Comparison of ENCODE assay signal across 9 mouse cellular contexts in genomic region chr11:75565849-75566248, GRCm38 (mm10). TPM values are rescaled to one million over a fixed set of nuclear protein-coding genes. Genes with fewer than 3 reads are reported as not detected.
A peak's percentile ranks its signal among the peaks of the same experiment; 100 is the strongest.
DNase-seq lines count a peak whose midpoint lies in the region; ATAC-seq and TF ChIP-seq lines count a peak whose summit lies in the region.
"Had no signal": no experiment of that assay in that cellular context is flagged by ENCODE, and none has a peak within 500 bp of the region (broad histone marks: within the 10 kb centered on the region; RNA-seq: fewer than 3 reads in every experiment).

No protein-coding gene starts in this region.

- 58% methylated on average over 2 of the region's 2 CpGs for WGBS in intestine, embryonic 15.5 days
- 76% methylated on average over 2 of the region's 2 CpGs for WGBS in intestine, postnatal 0 days
- WGBS in limb, embryonic 10.5 days: 50% methylated on average over 2 of the region's 2 CpGs
- WGBS in midbrain, embryonic 13.5 days: 83% methylated on average over 2 of the region's 2 CpGs

- no peak overlapping the region for H3K4me2 ChIP-seq in intestine, embryonic 15.5 days (replicated peaks)
- H3K4me2 ChIP-seq in intestine, postnatal 0 days (replicated peaks; ENCODE audit: low read depth): no peak overlapping the region
- H3K4me2 ChIP-seq in midbrain, embryonic 13.5 days (replicated peaks): no peak overlapping the region
- H3K4me2 ChIP-seq: embryonic facial prominence, embryonic 13.5 days had no signal

- H3K4me1 ChIP-seq in intestine, embryonic 15.5 days (replicated peaks): peaks cover 47% of the 10 kb centered on the region
- peaks cover 18% of the 10 kb centered on the region; the same call in 1 of the 2 replicates for H3K4me1 ChIP-seq in intestine, postnatal 0 days (replicated peaks; ENCODE audit: control insufficient read depth, insufficient read depth, low read length)
- H3K4me1 ChIP-seq in limb, embryonic 10.5 days: peaks cover 12% of the 10 kb centered on the region
- H3K4me1 ChIP-seq in midbrain, embryonic 13.5 days (replicated peaks): no peaks in the 10 kb centered on the region

- H3K9ac ChIP-seq in intestine, embryonic 15.5 days: no peak overlapping the region
- H3K9ac ChIP-seq in intestine, postnatal 0 days (ENCODE audit: low read depth, low read length): no peak overlapping the region
- H3K9ac ChIP-seq in midbrain, embryonic 13.5 days (replicated peaks): no peak overlapping the region
- H3K9ac ChIP-seq: embryonic facial prominence, embryonic 13.5 days had no signal

- no peak overlapping the region for H3K4me3 ChIP-seq in intestine, embryonic 15.5 days (replicated peaks)
- no peak overlapping the region for H3K4me3 ChIP-seq in intestine, postnatal 0 days (ENCODE audit: low read depth, low read length)
- no peak overlapping the region for H3K4me3 ChIP-seq in limb, embryonic 10.5 days
- no peak overlapping the region for H3K4me3 ChIP-seq in midbrain, embryonic 13.5 days (replicated peaks)
- H3K4me3 ChIP-seq: embryonic facial prominence, embryonic 13.5 days had no signal

- no peak for TF ChIP-seq CTCF in intestine, postnatal 0 days (IDR thresholded peaks at IDR 0.05; ENCODE audit: low read depth)

- DNase-seq in adipocyte (ENCODE audit: low spot score): peak; percentile 98
- peak; percentile 92 for DNase-seq in fibroblast of lung, adult 2 months (ENCODE audit: low read depth)
- no peak for DNase-seq in limb, embryonic 10.5 days (ENCODE audit: low spot score)
- DNase-seq in frontal cortex, postnatal 25 days (ENCODE audit: low spot score in 2 of 2): no peak
- DNase-seq in left cerebral cortex, adult 18-20 months (ENCODE audit: low spot score in 2 of 2): no peak

- no peaks in the 10 kb centered on the region for H3K9me3 ChIP-seq in intestine, embryonic 15.5 days
- no peaks in the 10 kb centered on the region for H3K9me3 ChIP-seq in intestine, postnatal 0 days (ENCODE audit: control insufficient read depth)
- no peaks in the 10 kb centered on the region for H3K9me3 ChIP-seq in limb, embryonic 10.5 days (replicated peaks)
- H3K9me3 ChIP-seq in midbrain, embryonic 13.5 days: no peaks in the 10 kb centered on the region
- H3K9me3 ChIP-seq: embryonic facial prominence, embryonic 13.5 days had no signal

- H3K36me3 ChIP-seq in intestine, embryonic 15.5 days: no peaks in the 10 kb centered on the region
- H3K36me3 ChIP-seq in intestine, postnatal 0 days (ENCODE audit: control insufficient read depth, insufficient read depth): peaks cover 11% of the 10 kb centered on the region; the same call in 1 of the 2 replicates
- H3K36me3 ChIP-seq in limb, embryonic 10.5 days: peaks cover 15% of the 10 kb centered on the region; the same call in 1 of the 2 replicates
- peaks cover 92% of the 10 kb centered on the region for H3K36me3 ChIP-seq in midbrain, embryonic 13.5 days
- H3K36me3 ChIP-seq: embryonic facial prominence, embryonic 13.5 days had no signal

- no peak for ATAC-seq in intestine, embryonic 15.5 days
- no peak for ATAC-seq in intestine, postnatal 0 days
- ATAC-seq in midbrain, embryonic 13.5 days: no peak

- H3K27me3 ChIP-seq in intestine, embryonic 15.5 days (replicated peaks): no peaks in the 10 kb centered on the region
- H3K27me3 ChIP-seq in intestine, postnatal 0 days (replicated peaks; ENCODE audit: control insufficient read depth, insufficient read depth, low read length): no peaks in the 10 kb centered on the region
- no peaks in the 10 kb centered on the region for H3K27me3 ChIP-seq in limb, embryonic 10.5 days (ENCODE audit: low read depth, poor library complexity, severe bottlenecking)
- H3K27me3 ChIP-seq in midbrain, embryonic 13.5 days: no peaks in the 10 kb centered on the region
- H3K27me3 ChIP-seq: embryonic facial prominence, embryonic 13.5 days had no signal

- 0 out of 2 replicates have a peak overlapping the region, but pooled peaks have one; percentile 8 for H3K27ac ChIP-seq in intestine, embryonic 15.5 days
- no peak overlapping the region for H3K27ac ChIP-seq in intestine, postnatal 0 days (ENCODE audit: low read depth, low read length)
- H3K27ac ChIP-seq in limb, embryonic 10.5 days: peak overlapping the region; percentile 42; the same call in 1 of the 2 replicates
- H3K27ac ChIP-seq in midbrain, embryonic 13.5 days: no peak overlapping the region
- H3K27ac ChIP-seq: embryonic facial prominence, embryonic 13.5 days had no signal

RNA-seq across cellular contexts. Expression of gene Pitpna, which starts 22.0 kb away (rescaled TPM):
- polyA plus RNA-seq in intestine, embryonic 15.5 days (2015; fragmentation: Nextera tagmentation; extraction: Ambion mirVana): 92.3 and 102 TPM in 2 replicates
- polyA plus RNA-seq in intestine, postnatal 0 days (2015; fragmentation: Nextera tagmentation; extraction: Ambion mirVana): 160 and 161 TPM in 2 replicates
- 60.9 and 68.8 TPM in 2 replicates for polyA plus RNA-seq in limb, embryonic 10.5 days (2016; fragmentation: Nextera tagmentation; extraction: Ambion mirVana)
- total RNA-seq in left cerebral cortex, adult 18-20 months (2021): 100 to 1,000 TPM; 330 to 343 TPM
- 77.8 and 99.2 TPM in 2 replicates for polyA plus RNA-seq in midbrain, embryonic 13.5 days (2015; fragmentation: Nextera tagmentation; extraction: Ambion mirVana)

RNA-seq across cellular contexts. Expression of gene Slc43a2, which starts 34.4 kb away (rescaled TPM):
- polyA plus RNA-seq in intestine, embryonic 15.5 days (2015; fragmentation: Nextera tagmentation; extraction: Ambion mirVana): 11.7 and 12.9 TPM in 2 replicates
- 46.4 and 59.5 TPM in 2 replicates for polyA plus RNA-seq in intestine, postnatal 0 days (2015; fragmentation: Nextera tagmentation; extraction: Ambion mirVana)
- polyA plus RNA-seq in limb, embryonic 10.5 days (2016; fragmentation: Nextera tagmentation; extraction: Ambion mirVana): 3.4 and 4.9 TPM in 2 replicates
- 10 to 100 TPM; 49.9 to 50.9 TPM for total RNA-seq in left cerebral cortex, adult 18-20 months (2021)
- 16.4 and 17.3 TPM in 2 replicates for polyA plus RNA-seq in midbrain, embryonic 13.5 days (2015; fragmentation: Nextera tagmentation; extraction: Ambion mirVana)

RNA-seq across cellular contexts. Expression of gene Scarf1, which starts 52.5 kb away (rescaled TPM):
- 5.7 TPM in 2 replicates for polyA plus RNA-seq in intestine, embryonic 15.5 days (2015; fragmentation: Nextera tagmentation; extraction: Ambion mirVana)
- polyA plus RNA-seq in intestine, postnatal 0 days (2015; fragmentation: Nextera tagmentation; extraction: Ambion mirVana): 2.8 and 3.2 TPM in 2 replicates
- polyA plus RNA-seq in limb, embryonic 10.5 days (2016; fragmentation: Nextera tagmentation; extraction: Ambion mirVana): 7.0 and 7.1 TPM in 2 replicates
- 1 to 10 TPM; 1.1 to 1.2 TPM for total RNA-seq in left cerebral cortex, adult 18-20 months (2021)
- polyA plus RNA-seq in midbrain, embryonic 13.5 days (2015; fragmentation: Nextera tagmentation; extraction: Ambion mirVana): 3.4 and 3.5 TPM in 2 replicates

RNA-seq across cellular contexts. Expression of gene Rilp, which starts 56.0 kb away (rescaled TPM):
- 1.6 and 2.3 TPM in 2 replicates for polyA plus RNA-seq in intestine, embryonic 15.5 days (2015; fragmentation: Nextera tagmentation; extraction: Ambion mirVana)
- polyA plus RNA-seq in intestine, postnatal 0 days (2015; fragmentation: Nextera tagmentation; extraction: Ambion mirVana): 6.8 and 6.9 TPM in 2 replicates
- polyA plus RNA-seq in limb, embryonic 10.5 days (2016; fragmentation: Nextera tagmentation; extraction: Ambion mirVana): 0.25 and 0.46 TPM in 2 replicates
- 1 to 10 TPM; 1.6 to 1.8 TPM for total RNA-seq in left cerebral cortex, adult 18-20 months (2021)
- 0.97 and 1.2 TPM in 2 replicates for polyA plus RNA-seq in midbrain, embryonic 13.5 days (2015; fragmentation: Nextera tagmentation; extraction: Ambion mirVana)
- polyA plus RNA-seq: embryonic facial prominence, embryonic 13.5 days had no signal

Comparison
In these comparisons a context has a peak if more than half of its experiments do, and no peak if none do; other contexts are left out.
1. H3K27ac ChIP-seq: peak in intestine, embryonic 15.5 days (single experiment) and limb, embryonic 10.5 days (single experiment); none in intestine, postnatal 0 days (single experiment) and midbrain, embryonic 13.5 days (single experiment).
2. DNase-seq: peak in adipocyte (single experiment) and fibroblast of lung, adult 2 months (single experiment); none in limb, embryonic 10.5 days (single experiment), frontal cortex, postnatal 25 days (0 of 2) and left cerebral cortex, adult 18-20 months (0 of 2).